Comparison of ENCODE assay signal across 9 mouse cellular contexts in genomic region chr3:65861471-65861881, GRCm38 (mm10).
DNase-seq lines count a peak whose midpoint lies in the region; ATAC-seq lines count a peak whose summit lies in the region.
"Had no signal": no experiment of that assay in that cellular context is flagged by ENCODE, and none has a peak within 500 bp of the region (broad histone marks: within the 10 kb centered on the region; RNA-seq: fewer than 3 reads in every experiment).

No protein-coding gene starts in this region.

- peaks cover 55% of the 10 kb centered on the region for H3K27me3 ChIP-seq in midbrain, embryonic 10.5 days (ENCODE audit: low read depth, poor library complexity, severe bottlenecking)
- no peaks in the 10 kb centered on the region for H3K27me3 ChIP-seq in midbrain, embryonic 16.5 days (ENCODE audit: control insufficient read depth, insufficient read depth, low read depth, low read length)
- no peaks in the 10 kb centered on the region for H3K27me3 ChIP-seq in neural tube, embryonic 11.5 days (ENCODE audit: control insufficient read depth, insufficient read depth, low read length)

- H3K27ac ChIP-seq in midbrain, embryonic 10.5 days (replicated peaks) = peak overlapping the region; percentile 75
- H3K27ac ChIP-seq in midbrain, embryonic 16.5 days (ENCODE audit: low read length) = no peak overlapping the region
- H3K27ac ChIP-seq in neural tube, embryonic 11.5 days (ENCODE audit: low read depth, low read length) = no peak overlapping the region
- H3K27ac ChIP-seq: liver, embryonic 14.5 days had no signal

- peaks cover 9% of the 10 kb centered on the region; the same call in 1 of the 2 replicates for H3K9me3 ChIP-seq in midbrain, embryonic 10.5 days (replicated peaks)
- H3K9me3 ChIP-seq in midbrain, embryonic 16.5 days (replicated peaks; ENCODE audit: control insufficient read depth, low read length, poor library complexity, severe bottlenecking) = no peaks in the 10 kb centered on the region
- no peaks in the 10 kb centered on the region for H3K9me3 ChIP-seq in neural tube, embryonic 11.5 days (ENCODE audit: control insufficient read depth, low read length)

- ATAC-seq in midbrain, embryonic 16.5 days = no peak
- ATAC-seq in neural tube, embryonic 11.5 days (ENCODE audit: insufficient read depth, low FRiP score, low TSS enrichment) = no peak; the same call in 1 of the 2 replicates

- no peak overlapping the region for H3K4me2 ChIP-seq in midbrain, embryonic 16.5 days (ENCODE audit: low read length)
- no peak overlapping the region for H3K4me2 ChIP-seq in neural tube, embryonic 11.5 days (ENCODE audit: low read depth)

- peaks cover 74% of the 10 kb centered on the region for H3K4me1 ChIP-seq in midbrain, embryonic 10.5 days
- H3K4me1 ChIP-seq in midbrain, embryonic 16.5 days (ENCODE audit: control insufficient read depth, insufficient read depth, low read length) = peaks cover 17% of the 10 kb centered on the region; the same call in 1 of the 2 replicates
- peaks cover 13% of the 10 kb centered on the region; the same call in 1 of the 2 replicates for H3K4me1 ChIP-seq in neural tube, embryonic 11.5 days (ENCODE audit: control insufficient read depth, insufficient read depth, low read length)

- under 1% methylated on average over 6 of the region's 6 CpGs for WGBS in midbrain, embryonic 10.5 days
- WGBS in midbrain, embryonic 16.5 days = 9% methylated on average over 6 of the region's 6 CpGs
- 2% methylated on average over 6 of the region's 6 CpGs for whole genome bisulfite sequencing in neural tube, embryonic 11.5 days

- H3K4me3 ChIP-seq in midbrain, embryonic 10.5 days = peak overlapping the region; percentile 22; the same call in 1 of the 2 replicates
- H3K4me3 ChIP-seq in midbrain, embryonic 16.5 days (ENCODE audit: low read depth, low read length) = no peak overlapping the region
- no peak overlapping the region for H3K4me3 ChIP-seq in neural tube, embryonic 11.5 days (ENCODE audit: low read depth, low read length)

- H3K36me3 ChIP-seq in midbrain, embryonic 10.5 days = no peaks in the 10 kb centered on the region
- no peaks in the 10 kb centered on the region for H3K36me3 ChIP-seq in midbrain, embryonic 16.5 days (ENCODE audit: control insufficient read depth, insufficient read depth, low read length)
- H3K36me3 ChIP-seq in neural tube, embryonic 11.5 days (ENCODE audit: control insufficient read depth, insufficient read depth, low read length) = no peaks in the 10 kb centered on the region

- H3K9ac ChIP-seq in midbrain, embryonic 16.5 days (ENCODE audit: low read depth, low read length) = no peak overlapping the region; the same call in 1 of the 2 replicates
- H3K9ac ChIP-seq in neural tube, embryonic 11.5 days (ENCODE audit: low read length) = no peak overlapping the region
- H3K9ac ChIP-seq: liver, embryonic 14.5 days had no signal

- DNase-seq in adrenal gland, postnatal 14 days = peak; percentile 34
- DNase-seq in adrenal gland, postnatal 25 days = no peak
- DNase-seq in midbrain, embryonic 10.5 days (ENCODE audit: low spot score) = peak; percentile 85
- DNase-seq in kidney, adult 11 months = peak; percentile 76
- DNase-seq in neural tube, embryonic 11.5 days (ENCODE audit: low spot score) = peak; percentile 44
- no peak for DNase-seq in cerebellum, adult 8-10 months
- no peak for DNase-seq in c-Kit-positive CD71-positive TER-119-positive erythroid progenitor cells, embryonic 14.5 days (ENCODE audit: low spot score)

Comparison
In these comparisons a context has a peak if more than half of its experiments do, and no peak if none do; other contexts are left out.
1. DNase-seq: peak in adrenal gland, postnatal 14 days (single experiment), midbrain, embryonic 10.5 days (single experiment), kidney, adult 11 months (single experiment) and neural tube, embryonic 11.5 days (single experiment); none in adrenal gland, postnatal 25 days (single experiment), cerebellum, adult 8-10 months (single experiment) and c-Kit-positive CD71-positive TER-119-positive erythroid progenitor cells, embryonic 14.5 days (single experiment).